Mouse (Mus musculus): ENCODE measurements around the gene Syt1. TPM values are rescaled to one million over a fixed set of nuclear protein-coding genes. Genes with fewer than 3 reads are reported as not detected.

Syt1 gene
- total RNA-seq, 4 experiments from 2014 or later, result 12.3 to 26.7 (median 17.9) TPM

DNA sequence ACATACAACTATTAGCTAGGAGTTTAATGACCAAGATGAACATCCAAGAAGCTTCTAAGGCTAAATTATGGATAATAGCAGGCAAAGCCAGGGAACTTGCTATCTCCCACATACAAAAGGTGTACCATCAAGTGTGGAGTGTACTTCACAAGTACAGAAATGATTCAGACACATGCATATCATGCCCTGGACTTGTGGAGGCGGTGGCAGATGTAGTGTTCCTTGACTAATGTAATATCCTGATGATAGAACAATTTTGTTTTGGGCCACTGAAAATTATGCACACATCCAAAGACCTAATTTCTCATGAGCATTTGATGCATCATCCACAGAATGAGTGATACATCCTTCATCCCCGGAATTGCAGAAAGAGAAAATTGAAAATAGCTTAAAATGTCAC is 267.0 kb downstream of the Syt1 start:
- DNase-seq, result no peak

- no peak for DNase-seq
Measured at GRCm38 (mm10) chr10:108733982-108734381, 276.8 kb downstream of the Syt1 start.

GRCm38 (mm10) chr10:108728961-108729360 is 281.8 kb downstream of the Syt1 start:
- DNase-seq, result no peak

GRCm38 (mm10) chr10:108726391-108726790 is 284.4 kb downstream of the Syt1 start:
- DNase-seq, result no peak

- no peak for DNase-seq
Measured at GRCm38 (mm10) chr10:108724878-108725277, 285.9 kb downstream of the Syt1 start.

GRCm38 (mm10) chr10:108710514-108710913 is 300.3 kb downstream of the Syt1 start:
- DNase-seq, result no peak

GRCm38 (mm10) chr10:108705658-108706057 is 305.1 kb downstream of the Syt1 start:
- DNase-seq, result no peak

DNA sequence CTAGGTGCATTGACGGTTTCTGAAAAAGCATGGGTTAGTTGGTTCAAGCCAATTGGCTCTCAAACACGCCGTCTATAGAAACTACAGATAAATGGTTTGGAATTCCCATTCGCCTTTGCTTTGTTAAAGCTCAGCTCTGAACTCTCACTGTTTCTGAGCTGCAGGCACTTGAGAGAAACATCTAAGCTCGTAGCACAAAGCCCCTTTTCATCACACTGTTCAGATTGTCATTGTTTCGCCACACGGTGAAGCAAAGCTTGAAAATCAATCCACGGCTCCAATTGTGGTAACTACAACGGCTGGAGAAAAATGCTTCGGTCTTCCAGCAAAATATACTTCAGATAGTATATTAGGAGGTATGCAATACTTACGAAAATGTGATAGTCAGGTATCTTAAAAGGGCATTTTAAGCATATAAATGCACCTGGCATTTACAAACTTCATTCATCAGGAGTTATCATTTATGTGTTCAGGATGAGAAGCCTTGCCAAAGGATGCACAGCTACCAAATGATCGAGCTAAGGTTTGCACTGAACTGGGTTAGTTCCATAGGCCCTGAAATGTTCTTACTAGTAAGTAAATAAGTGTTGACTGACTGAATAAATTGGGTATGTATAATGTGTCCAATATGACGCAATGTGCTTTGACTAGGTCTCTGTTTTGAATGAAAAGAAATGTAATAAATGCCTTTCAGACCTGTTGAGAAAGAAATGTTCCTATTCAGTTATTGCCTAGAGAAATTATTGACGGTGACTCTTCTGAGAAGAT is 309.2 kb downstream of the Syt1 start:
- DNase-seq, result no peak

DNA sequence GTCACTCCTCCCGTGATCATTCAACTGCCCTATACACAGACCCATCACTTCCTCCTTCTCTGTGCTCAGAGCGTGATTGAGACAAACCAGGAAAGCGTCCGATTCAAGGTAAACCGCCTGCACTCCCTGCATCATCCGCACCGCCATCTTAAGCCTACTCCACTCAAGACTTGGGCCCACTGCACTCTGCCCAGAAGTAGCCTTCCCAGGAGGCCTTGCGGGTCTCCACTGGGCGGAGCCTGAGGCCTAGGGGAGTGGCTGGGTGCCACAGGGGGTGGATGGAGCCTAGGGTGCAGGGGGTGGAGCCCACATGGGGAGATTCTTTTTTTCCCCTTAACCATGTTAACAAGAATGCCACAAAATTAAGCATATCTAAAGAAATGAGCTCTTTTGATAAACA is 310.8 kb downstream of the Syt1 start, which contains the start of gene Gm5136:
Gene Gm5136, minus strand, starts transcription at position 215 of the 400 bp plus-strand sequence.
- DNase-seq, result no peak

DNA sequence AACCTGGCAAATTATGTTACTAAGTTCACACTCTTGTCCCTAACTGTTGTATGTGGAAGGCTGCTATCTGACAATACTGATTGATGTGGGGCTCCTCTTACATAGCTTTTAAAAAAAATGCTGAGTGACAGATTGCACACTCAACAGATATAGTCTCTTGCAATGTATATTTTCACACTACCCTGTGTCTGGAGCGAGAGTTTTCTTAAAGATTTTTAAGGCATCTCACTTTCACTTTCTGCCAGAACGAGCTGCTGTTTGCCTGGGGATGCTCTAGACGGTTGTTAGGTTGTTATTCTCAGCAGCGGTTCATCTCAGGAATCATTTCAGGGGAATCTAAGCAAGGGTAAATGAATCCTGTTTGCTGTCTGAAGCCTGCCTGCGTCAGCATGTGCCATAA is 313.7 kb downstream of the Syt1 start:
- no peak for DNase-seq

- DNase-seq, result no peak
Measured at GRCm38 (mm10) chr10:108690954-108691353, 319.8 kb downstream of the Syt1 start.

- no peak for DNase-seq
Measured at GRCm38 (mm10) chr10:108686696-108687095, 324.1 kb downstream of the Syt1 start.

- no peak for DNase-seq
Measured at GRCm38 (mm10) chr10:108679675-108680390, 330.9 kb downstream of the Syt1 start.

DNA sequence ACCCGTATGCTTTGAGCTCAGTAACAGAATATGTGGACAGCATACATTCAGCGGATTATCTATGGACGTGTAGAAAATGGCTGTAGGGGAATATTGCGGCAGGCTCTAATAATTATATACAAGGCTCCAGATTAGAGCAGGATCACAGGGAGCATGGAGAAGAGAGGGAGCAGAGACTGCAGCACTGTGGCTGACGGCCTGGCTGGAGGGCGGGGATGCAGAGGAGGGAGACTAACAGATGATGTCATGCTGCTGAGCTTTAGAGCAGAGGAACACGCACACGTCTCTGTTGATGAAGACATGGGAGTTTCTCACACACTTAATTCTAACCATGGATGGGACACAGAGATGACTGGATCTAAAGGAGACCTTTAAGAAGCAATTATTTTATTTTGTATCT is 333.7 kb downstream of the Syt1 start:
- DNase-seq, result no peak

DNA sequence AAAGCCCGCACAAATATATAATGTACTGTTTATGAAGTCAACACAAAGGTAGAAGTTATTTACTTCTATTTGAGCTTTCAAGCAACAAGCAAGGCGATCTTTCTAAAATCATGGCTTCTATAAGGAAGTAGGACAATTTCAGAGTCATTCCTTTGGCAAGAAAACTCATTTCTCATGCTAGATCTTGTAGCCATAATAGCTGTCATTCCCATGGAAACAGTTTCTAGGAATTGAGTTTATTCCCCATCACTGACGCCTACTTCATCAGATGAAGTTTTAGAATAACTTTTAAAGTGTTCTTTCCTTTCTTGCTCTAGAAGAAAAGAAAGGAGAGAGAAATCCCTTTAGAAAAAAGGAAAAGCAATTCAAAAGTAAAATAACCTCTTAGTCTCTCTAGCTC is 341.8 kb downstream of the Syt1 start:
- no peak for DNase-seq

GRCm38 (mm10) chr10:108660295-108660694 is 350.5 kb downstream of the Syt1 start:
- no peak for DNase-seq

- DNase-seq, result no peak
Measured at GRCm38 (mm10) chr10:108658300-108658699, 352.5 kb downstream of the Syt1 start.

DNA sequence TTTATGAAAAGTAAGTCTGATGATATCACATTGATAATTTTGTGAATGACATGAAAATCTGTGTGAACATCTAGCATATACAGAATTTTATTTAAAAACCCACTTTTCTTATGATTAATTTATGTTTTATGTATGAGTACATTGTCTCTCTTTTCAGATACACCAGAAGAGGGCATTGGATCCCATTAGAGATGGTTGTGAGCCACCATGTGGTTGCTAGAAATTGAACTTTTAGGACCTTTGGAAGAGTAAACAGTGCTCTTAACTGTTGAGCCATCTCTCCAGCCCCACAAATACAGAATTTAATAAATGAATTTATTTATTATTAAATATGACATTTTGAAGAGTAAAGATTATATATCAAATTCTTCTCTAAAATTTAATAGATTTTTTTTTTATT is 353.1 kb downstream of the Syt1 start:
- no peak for DNase-seq

DNA sequence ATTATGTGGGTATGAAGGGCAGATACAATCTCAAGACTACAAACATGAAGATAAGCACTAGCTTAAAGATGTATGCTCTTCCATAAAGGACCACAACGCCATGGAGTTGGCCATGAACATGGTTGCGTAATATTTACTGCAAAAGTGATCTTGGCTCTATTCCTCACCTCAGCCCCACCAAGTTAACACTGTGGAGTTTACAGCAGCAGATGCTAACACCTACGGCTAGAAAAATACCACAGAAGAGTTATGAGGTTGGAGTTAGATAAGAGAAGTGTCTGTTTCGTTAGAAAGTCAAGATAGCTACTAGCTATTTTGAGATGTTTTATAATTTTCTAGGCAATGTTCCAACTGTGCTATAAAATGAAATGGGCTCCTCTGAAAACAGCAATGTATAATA is 353.9 kb downstream of the Syt1 start:
- no peak for DNase-seq

- no peak for DNase-seq
Measured at GRCm38 (mm10) chr10:108655074-108655473, 355.7 kb downstream of the Syt1 start.

GRCm38 (mm10) chr10:108652831-108653230 is 358.0 kb downstream of the Syt1 start:
- DNase-seq, result no peak

GRCm38 (mm10) chr10:108652066-108652465 is 358.7 kb downstream of the Syt1 start:
- no peak for DNase-seq

GRCm38 (mm10) chr10:108649174-108649573 is 361.6 kb downstream of the Syt1 start:
- DNase-seq, result no peak

- DNase-seq, result no peak
Measured at GRCm38 (mm10) chr10:108643915-108644314, 366.9 kb downstream of the Syt1 start.

All from adrenal gland, adult 8-10 months (tissue).